Mouse (Mus musculus) erythroblast, embryonic 14.5 days (primary cell): ENCODE data around the gene Zfyve21. TPM values are rescaled to one million over a fixed set of nuclear protein-coding genes. Genes with fewer than 3 reads are reported as not detected.

Experiments
- H3K27me3 ChIP-seq: 2 replicates; pipeline ENCODE4 v1.6.1; 2012; ENCODE audit warnings: inconsistent platforms; ENCODE audit not compliant: control insufficient read depth
- H3K36me3 ChIP-seq: 2 replicates; pipeline ENCODE4 v1.6.1; 2012; ENCODE audit warnings: mild to moderate bottlenecking, inconsistent platforms; ENCODE audit not compliant: control insufficient read depth
- H3K4me1 ChIP-seq: 2 replicates; pipeline ENCODE4 v1.6.1; 2012; ENCODE audit warnings: inconsistent platforms; ENCODE audit not compliant: control insufficient read depth
- H3K4me3 ChIP-seq: replicated peaks from 2 replicates; pipeline ENCODE3; 2012; ENCODE audit warnings: moderate library complexity, mild to moderate bottlenecking, inconsistent platforms
- H3K9me3 ChIP-seq: 2 replicates; pipeline ENCODE4 v1.6.1; 2012; ENCODE audit warnings: low read length, inconsistent platforms, mixed read lengths; ENCODE audit not compliant: control insufficient read depth
- GATA1 ChIP-seq: IDR thresholded peaks from 2 replicates; pipeline ENCODE4 v1.6.1; 2012; ENCODE audit warnings: low read length, inconsistent platforms, mixed read lengths
- TAL1 ChIP-seq: IDR thresholded peaks from 3 replicates; pipeline ENCODE4 v1.6.1; 2012; ENCODE audit warnings: low read length, inconsistent platforms, mixed read lengths
- polyA plus RNA-seq: library from polyadenylated mRNA; stranded (reverse); fragments of >175 nt; gene quantifications from 2 replicates; pipeline ENCODE4 v1.2.3, GENCODE M21; 2012

The Zfyve21 gene
- polyA plus RNA-seq, 1 experiment = 1.7 TPM

DNA sequence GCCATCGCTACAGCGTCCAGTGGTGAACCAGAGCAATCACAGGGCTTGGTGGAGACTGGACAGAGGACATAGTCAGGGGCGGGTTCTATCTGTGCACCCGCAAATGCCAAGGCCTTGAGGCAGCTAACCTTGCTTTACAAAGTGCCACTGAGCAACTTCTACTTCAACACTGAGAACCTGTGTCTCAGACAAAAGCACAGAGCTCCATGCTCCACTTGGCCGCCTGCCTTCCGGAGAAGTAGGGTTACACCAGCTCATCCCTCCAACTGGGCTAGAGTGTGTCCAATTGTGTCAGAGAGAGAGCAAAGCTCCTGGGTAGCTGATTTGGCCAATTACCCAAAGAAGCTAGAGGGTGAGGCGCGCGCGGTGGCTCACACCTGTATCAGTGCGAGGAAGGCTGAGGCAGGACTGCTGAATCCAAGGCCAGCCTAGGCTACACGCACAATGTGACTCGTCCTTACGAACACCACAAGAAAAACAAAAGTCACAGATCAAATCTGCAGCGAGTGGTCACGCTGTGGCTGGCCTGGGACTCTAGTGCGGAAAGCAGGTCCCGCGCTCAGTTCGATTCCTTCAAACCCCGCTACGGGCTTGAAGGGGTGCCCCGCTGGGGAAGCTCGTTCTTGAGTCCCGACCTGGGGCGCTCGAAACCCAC lies 732 bp upstream of the Zfyve21 start:
- peaks cover 60% of the 10 kb centered on the region for H3K36me3 ChIP-seq
- no peaks in the 10 kb centered on the region for H3K27me3 ChIP-seq
- H3K4me3 ChIP-seq = peak overlapping the region; percentile 90
- H3K4me1 ChIP-seq = peaks cover 85% of the 10 kb centered on the region
- TF ChIP-seq GATA1 (no peak), TAL1 (no peak)
- no peaks in the 10 kb centered on the region for H3K9me3 ChIP-seq

GRCm38 (mm10) chr12:111814769-111815762 lies 1.1 kb downstream of the Zfyve21 start:
- Histone ChIP-seq H3K9me3 (no peaks in the 10 kb centered on the region), H3K4me3 (peak overlapping the region; percentile 90), H3K27me3 (no peaks in the 10 kb centered on the region), H3K36me3 (peaks cover 58% of the 10 kb centered on the region), H3K4me1 (peaks cover 87% of the 10 kb centered on the region)
- no peak for TF ChIP-seq GATA1
- TF ChIP-seq TAL1 = no peak

DNA sequence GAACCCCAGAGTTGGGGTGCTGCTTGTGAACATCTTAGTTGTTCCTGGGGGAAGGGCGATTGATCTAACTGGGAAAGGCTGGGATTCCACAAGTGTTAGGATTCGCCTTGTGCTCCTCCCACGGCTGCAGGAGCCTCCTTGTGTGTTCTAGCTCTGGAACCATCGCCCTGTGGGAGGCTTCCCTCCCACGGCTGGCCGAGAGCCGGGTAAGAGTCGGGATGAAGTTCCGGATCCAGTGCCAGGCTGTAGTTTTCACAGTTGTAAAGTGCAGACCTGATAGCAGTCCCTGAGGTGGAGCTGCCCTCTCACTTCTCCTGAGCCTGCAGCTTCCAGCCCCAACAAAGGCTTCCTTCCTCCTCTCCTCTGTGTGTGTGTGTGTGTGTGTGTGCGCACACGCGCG lies 2.6 kb downstream of the Zfyve21 start:
- no peak for TF ChIP-seq GATA1
- TF ChIP-seq TAL1 = no peak
- no peaks in the 10 kb centered on the region for H3K27me3 ChIP-seq
- H3K4me3 ChIP-seq = peak overlapping the region; percentile 90
- no peaks in the 10 kb centered on the region for H3K9me3 ChIP-seq
- peaks cover 86% of the 10 kb centered on the region for H3K4me1 ChIP-seq
- H3K36me3 ChIP-seq = peaks cover 58% of the 10 kb centered on the region

GRCm38 (mm10) chr12:111816967-111817366 lies 3.0 kb downstream of the Zfyve21 start:
- peak overlapping the region; percentile 90 for H3K4me3 ChIP-seq
- H3K36me3 ChIP-seq = peaks cover 58% of the 10 kb centered on the region

DNA sequence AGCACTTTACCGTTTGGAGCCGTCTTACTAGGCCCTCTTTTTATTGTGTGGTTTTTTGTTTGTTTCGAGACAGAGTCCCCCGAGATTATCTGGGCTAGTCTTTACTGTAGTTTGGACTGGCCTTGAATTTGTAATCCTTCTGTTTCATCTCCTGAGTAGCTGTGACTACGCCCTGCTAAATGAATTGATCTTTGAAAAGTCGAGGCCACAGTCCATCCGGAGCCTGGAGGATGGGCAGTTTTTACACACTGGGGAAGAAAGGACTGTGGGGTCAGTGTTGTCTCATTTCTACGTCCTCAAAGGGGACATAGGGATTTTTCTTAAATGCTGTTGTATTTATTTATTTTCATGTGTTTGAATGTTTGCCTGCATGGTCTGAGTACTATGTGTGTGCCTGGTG lies 4.0 kb downstream of the Zfyve21 start:
- peaks cover 78% of the 10 kb centered on the region for H3K4me1 ChIP-seq
- no peak overlapping the region for H3K4me3 ChIP-seq
- TF ChIP-seq GATA1 (no peak), TAL1 (no peak)
- no peaks in the 10 kb centered on the region for H3K9me3 ChIP-seq
- no peaks in the 10 kb centered on the region for H3K27me3 ChIP-seq
- H3K36me3 ChIP-seq = peaks cover 66% of the 10 kb centered on the region

More at GRCm38 (mm10) chr12:111816967-111817366, 3.0 kb downstream of the Zfyve21 start:
- Histone ChIP-seq H3K9me3 (no peaks in the 10 kb centered on the region), H3K27me3 (no peaks in the 10 kb centered on the region), H3K4me1 (peaks cover 86% of the 10 kb centered on the region)
- no peak for TF ChIP-seq GATA1
- no peak for TF ChIP-seq TAL1

- TF ChIP-seq TAL1 = no peak
- no peak for TF ChIP-seq GATA1
- H3K36me3 ChIP-seq = peaks cover 86% of the 10 kb centered on the region
- no peak overlapping the region for H3K4me3 ChIP-seq
- peaks cover 66% of the 10 kb centered on the region for H3K4me1 ChIP-seq
- H3K27me3 ChIP-seq = no peaks in the 10 kb centered on the region
- H3K9me3 ChIP-seq = no peaks in the 10 kb centered on the region
Observed at GRCm38 (mm10) chr12:111819936-111820335, 6.0 kb downstream of the Zfyve21 start.

- H3K27me3 ChIP-seq = no peaks in the 10 kb centered on the region
- H3K9me3 ChIP-seq = no peaks in the 10 kb centered on the region
- no peak for TF ChIP-seq GATA1
- TF ChIP-seq TAL1 = no peak
- H3K4me1 ChIP-seq = peaks cover 58% of the 10 kb centered on the region
- peaks cover 91% of the 10 kb centered on the region for H3K36me3 ChIP-seq
- no peak overlapping the region for H3K4me3 ChIP-seq
Observed at GRCm38 (mm10) chr12:111820708-111821107, 6.7 kb downstream of the Zfyve21 start.

DNA sequence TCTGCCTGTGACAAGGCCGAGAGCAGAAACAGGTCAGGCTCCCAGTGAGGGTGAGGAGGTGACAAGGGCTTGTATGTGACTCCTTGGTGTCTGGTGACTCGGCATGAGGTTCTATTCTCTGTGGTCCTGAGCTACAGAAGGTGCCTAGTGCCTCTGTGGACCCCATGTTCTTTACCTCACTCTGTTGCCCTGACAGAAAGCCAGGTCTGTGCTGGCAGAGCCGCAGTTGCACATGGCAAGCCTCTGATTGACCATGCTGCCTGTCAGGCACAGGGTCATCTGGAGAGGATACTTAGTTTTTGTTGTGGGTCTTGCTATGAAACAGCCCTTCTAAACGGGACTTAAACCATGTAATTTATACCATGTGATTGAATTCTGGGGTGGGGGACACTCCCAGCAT lies 8.0 kb downstream of the Zfyve21 start:
- TF ChIP-seq TAL1 = no peak
- TF ChIP-seq GATA1 = no peak
- H3K9me3 ChIP-seq = no peaks in the 10 kb centered on the region
- H3K4me3 ChIP-seq = no peak overlapping the region
- H3K27me3 ChIP-seq = no peaks in the 10 kb centered on the region
- peaks cover 93% of the 10 kb centered on the region for H3K36me3 ChIP-seq
- peaks cover 46% of the 10 kb centered on the region for H3K4me1 ChIP-seq

- Histone ChIP-seq H3K4me3 (no peak overlapping the region), H3K9me3 (no peaks in the 10 kb centered on the region), H3K27me3 (no peaks in the 10 kb centered on the region), H3K36me3 (peaks cover 100% of the 10 kb centered on the region), H3K4me1 (peaks cover 25% of the 10 kb centered on the region)
- TF ChIP-seq GATA1 (no peak), TAL1 (no peak)
Observed at GRCm38 (mm10) chr12:111827556-111827955, 13.6 kb downstream of the Zfyve21 start.
